Comparison of ENCODE assay signal across 12 mouse cellular contexts in the genomic region with DNA sequence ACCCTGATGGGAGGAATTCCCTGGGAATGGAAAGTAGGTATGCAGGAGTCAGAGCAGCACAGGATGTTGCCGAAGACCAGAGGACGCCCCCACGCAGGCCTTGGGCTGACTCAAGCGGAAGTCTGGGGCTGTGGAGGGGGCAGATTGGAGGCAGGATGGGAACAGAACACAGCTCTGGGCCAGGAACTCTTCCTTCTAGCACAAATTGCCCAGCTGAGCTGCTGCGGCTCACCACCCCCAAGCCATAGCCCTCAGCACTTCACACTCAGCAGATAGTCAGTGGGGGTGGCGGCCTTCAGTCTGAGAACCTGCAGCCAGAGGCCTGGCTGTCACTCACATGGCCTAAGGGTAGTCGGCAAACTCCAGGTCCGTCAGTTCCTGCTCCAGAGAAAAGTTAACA. TPM values are rescaled to one million over a fixed set of nuclear protein-coding genes. Genes with fewer than 3 reads are reported as not detected.
DNase-seq lines count a peak whose midpoint lies in the region; ATAC-seq and TF ChIP-seq lines count a peak whose summit lies in the region.
"Had no signal": no experiment of that assay in that cellular context is flagged by ENCODE, and none has a peak within 500 bp of the region (broad histone marks: within the 10 kb centered on the region; RNA-seq: fewer than 3 reads in every experiment).

No protein-coding gene starts in this region.

- peak; percentile 51 for DNase-seq in kidney, postnatal 0 days (ENCODE audit: low spot score)
- DNase-seq in kidney, adult 2 months, result no peak
- DNase-seq in 3T3-L1 (ENCODE audit: low read depth, low spot score) (peak; percentile 68), R1 (ENCODE audit: low read depth, low spot score) (peak; percentile 46), liver (peak; percentile 29)
- DNase-seq in urinary bladder, postnatal 25 days (ENCODE audit: low spot score), result no peak
- DNase-seq in kidney, postnatal 25 days, result no peak
- DNase-seq: cerebellum, postnatal 10 days; right cerebral cortex, postnatal 25 days had no signal

- H3K36me3 ChIP-seq in kidney, postnatal 0 days (ENCODE audit: insufficient read depth, low read length), result no peaks in the 10 kb centered on the region
- H3K36me3 ChIP-seq in kidney, adult 2 months (ENCODE audit: control insufficient read depth, insufficient read depth, low read length), result no peaks in the 10 kb centered on the region
- no peaks in the 10 kb centered on the region for H3K36me3 ChIP-seq in forebrain, embryonic 13.5 days (ENCODE audit: poor library complexity, severe bottlenecking)

- H3K27ac ChIP-seq in kidney, postnatal 0 days, result no peak overlapping the region
- H3K27ac ChIP-seq in kidney, adult 2 months (ENCODE audit: insufficient read depth, low read depth, low read length), result no peak overlapping the region
- no peak overlapping the region for H3K27ac ChIP-seq in forebrain, embryonic 13.5 days

- WGBS in kidney, postnatal 0 days, result 37% methylated on average over 8 of the region's 8 CpGs
- 75% methylated on average over 8 of the region's 8 CpGs for WGBS in kidney, adult 2 months
- WGBS in forebrain, embryonic 13.5 days, result 75% methylated on average over 8 of the region's 8 CpGs

- no peaks in the 10 kb centered on the region for H3K27me3 ChIP-seq in kidney, postnatal 0 days (ENCODE audit: insufficient read depth, low read length)
- no peaks in the 10 kb centered on the region for H3K27me3 ChIP-seq in kidney, adult 2 months (replicated peaks; ENCODE audit: control insufficient read depth, insufficient read depth, low read length)
- H3K27me3 ChIP-seq in forebrain, embryonic 13.5 days, result no peaks in the 10 kb centered on the region

- H3K9ac ChIP-seq in kidney, postnatal 0 days (ENCODE audit: low read depth, low read length), result no peak overlapping the region
- no peak overlapping the region for H3K9ac ChIP-seq in forebrain, embryonic 13.5 days

- H3K4me3 ChIP-seq in kidney, postnatal 0 days (replicated peaks; ENCODE audit: low read depth, low read length), result no peak overlapping the region
- H3K4me3 ChIP-seq in kidney, adult 2 months (ENCODE audit: insufficient read depth, low read depth, low read length), result no peak overlapping the region
- no peak overlapping the region for H3K4me3 ChIP-seq in forebrain, embryonic 13.5 days

- H3K4me2 ChIP-seq in kidney, postnatal 0 days (ENCODE audit: low read length), result no peak overlapping the region
- H3K4me2 ChIP-seq in forebrain, embryonic 13.5 days, result no peak overlapping the region
- H3K4me2 ChIP-seq: midbrain, embryonic 11.5 days had no signal

- no peak for TF ChIP-seq POLR2A in kidney, adult 2 months (IDR thresholded peaks at IDR 0.05; ENCODE audit: low read depth, low read length)

- TF ChIP-seq CTCF in kidney, postnatal 0 days (IDR thresholded peaks at IDR 0.05; ENCODE audit: low read depth), result no peak
- TF ChIP-seq CTCF in kidney, adult 2 months (conservative IDR thresholded peaks at IDR 0.05; ENCODE audit: insufficient read depth, insufficient read length, low read depth, low read length), result no peak

- no peak for ATAC-seq in kidney, postnatal 0 days (replicated peaks; ENCODE audit: low FRiP score, low read depth)
- no peak for ATAC-seq in forebrain, embryonic 13.5 days
- ATAC-seq: Patski had no signal

- peaks cover 16% of the 10 kb centered on the region; the same call in 1 of the 2 replicates for H3K4me1 ChIP-seq in kidney, postnatal 0 days (replicated peaks; ENCODE audit: insufficient read depth, low read length)
- H3K4me1 ChIP-seq in kidney, adult 2 months (ENCODE audit: control insufficient read depth, insufficient read depth, low read length), result no peaks in the 10 kb centered on the region
- 0 out of 2 replicates have a peak, but pooled peaks cover 5% of the 10 kb centered on the region for H3K4me1 ChIP-seq in forebrain, embryonic 13.5 days

- H3K9me3 ChIP-seq in kidney, postnatal 0 days (replicated peaks; ENCODE audit: low read length), result no peaks in the 10 kb centered on the region
- no peaks in the 10 kb centered on the region for H3K9me3 ChIP-seq in forebrain, embryonic 13.5 days (replicated peaks)

RNA-seq across cellular contexts. Expression of a gene that starts 21.4 kb away (rescaled TPM):
- polyA plus RNA-seq in kidney, postnatal 0 days (2015; fragmentation: Nextera tagmentation; extraction: Ambion mirVana), result 8.1 and 8.7 TPM in 2 replicates
- polyA plus RNA-seq in kidney, adult 2 months (2012; rRNA removed), result 1.0 and 2.0 TPM in 2 replicates
- polyA plus RNA-seq in forebrain, embryonic 13.5 days (2015; fragmentation: Nextera tagmentation; extraction: Ambion mirVana), result 1.5 and 1.8 TPM in 2 replicates

Comparison
In these comparisons a context has a peak if more than half of its experiments do, and no peak if none do; other contexts are left out.
1. DNase-seq: peak in kidney, postnatal 0 days (single experiment), 3T3-L1 (single experiment), R1 (single experiment) and liver (single experiment); none in kidney, adult 2 months (single experiment), urinary bladder, postnatal 25 days (single experiment) and kidney, postnatal 25 days (0 of 2).